Mouse (Mus musculus) liver, postnatal 0 days (tissue): ENCODE measurements at regions not wholly inside any gene's neighbourhood (a gene's known extent, or its start where the extent isn't known, plus 50 kb on each side); places are given as distances from the start of the nearest gene placed in this dataset.

Experiments used
- ATAC-seq: fragments of 200-750 bp; cut with Nextera tagmentation; 2 replicates; pipeline ENCODE4 v1.8.0; 2017; ENCODE audit warnings: mild to moderate bottlenecking, moderate library complexity
- DNase-seq: peaks from one replicate; pipeline ENCODE4 v3.0.0-alpha.2; 2016
- H3K27ac ChIP-seq: fragments of 300-500 bp; sonication (generic); 2 replicates; pipeline ENCODE4 v1.5.1; 2014; ENCODE audit warnings: antibody characterized with exemption, moderate library complexity, mild to moderate bottlenecking, low read depth
- H3K27me3 ChIP-seq: fragments of 300-500 bp; sonication (generic); 2 replicates; pipeline ENCODE4 v1.6.1; 2014; ENCODE audit warnings: low read length, control low read depth, mixed read lengths; ENCODE audit not compliant: insufficient read depth
- H3K36me3 ChIP-seq: fragments of 300-500 bp; sonication (generic); replicated peaks from 2 replicates; pipeline ENCODE4 v1.6.1; 2014; ENCODE audit warnings: mild to moderate bottlenecking, control low read depth, low read length, moderate library complexity, mixed read lengths; ENCODE audit not compliant: insufficient read depth
- H3K4me1 ChIP-seq: fragments of 300-500 bp; sonication (generic); 2 replicates; pipeline ENCODE4 v1.6.1; 2014; ENCODE audit warnings: antibody characterized with exemption, mild to moderate bottlenecking, control low read depth; ENCODE audit not compliant: insufficient read depth
- H3K4me2 ChIP-seq: fragments of 300-500 bp; sonication (generic); 2 replicates; pipeline ENCODE4 v1.6.1; 2014; ENCODE audit warnings: low read depth, mild to moderate bottlenecking, low read length, moderate library complexity, mixed read lengths
- H3K4me3 ChIP-seq: fragments of 300-500 bp; sonication (generic); 2 replicates; pipeline ENCODE4 v1.5.1; 2014; ENCODE audit warnings: low read depth, low read length
- H3K9ac ChIP-seq: fragments of 300-500 bp; sonication (generic); replicated peaks from 2 replicates; pipeline ENCODE4 v1.6.1; 2014; ENCODE audit warnings: mild to moderate bottlenecking, moderate library complexity
- H3K9me3 ChIP-seq: fragments of 300-500 bp; sonication (generic); 2 replicates; pipeline ENCODE4 v1.6.1; 2016; ENCODE audit warnings: mild to moderate bottlenecking, control low read depth, low read length, mixed read lengths
- CTCF ChIP-seq: sonication (generic); IDR thresholded peaks from 2 replicates; pipeline ENCODE4 v1.5.1; 2016; ENCODE audit warnings: antibody characterized with exemption, low read depth
- EP300 ChIP-seq: IDR thresholded peaks from 2 replicates; pipeline ENCODE4 v1.6.1; 2016; ENCODE audit warnings: antibody characterized with exemption, low read depth, mild to moderate bottlenecking
- WGBS: fragments of 180-500 bp; shearing (Covaris S2); extraction: QIAGEN DNeasy Blood & Tissue Kit; methylation state at CpG from one replicate; pipeline ENCODE4 v1.1.7; 2014; ENCODE audit not compliant: insufficient replicate concordance; 5-methylcytosine and 5-hydroxymethylcytosine counted together

DNA sequence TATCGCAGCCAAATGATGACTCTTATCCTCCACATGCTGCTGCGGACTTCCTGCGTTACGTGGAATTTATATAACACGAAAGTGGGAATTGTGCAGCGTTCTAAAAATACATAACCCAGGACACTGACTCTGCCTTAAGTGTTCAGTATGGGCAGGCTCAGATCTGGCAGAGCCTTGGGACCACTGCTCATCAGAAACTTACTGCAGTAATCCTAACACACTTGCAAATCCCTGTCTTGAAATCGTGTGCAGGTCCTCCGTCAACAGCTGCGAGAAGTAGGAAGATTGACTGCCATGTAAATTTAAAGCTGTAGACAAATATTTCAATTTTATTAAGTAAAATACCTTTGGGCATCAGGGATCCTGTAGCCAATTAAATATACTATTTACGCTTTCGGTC is 692.0 kb downstream of the Rapgef2 start:
- no peak for TF ChIP-seq CTCF
- no peak for TF ChIP-seq EP300
- no peaks in the 10 kb centered on the region for H3K9me3 ChIP-seq

DNA sequence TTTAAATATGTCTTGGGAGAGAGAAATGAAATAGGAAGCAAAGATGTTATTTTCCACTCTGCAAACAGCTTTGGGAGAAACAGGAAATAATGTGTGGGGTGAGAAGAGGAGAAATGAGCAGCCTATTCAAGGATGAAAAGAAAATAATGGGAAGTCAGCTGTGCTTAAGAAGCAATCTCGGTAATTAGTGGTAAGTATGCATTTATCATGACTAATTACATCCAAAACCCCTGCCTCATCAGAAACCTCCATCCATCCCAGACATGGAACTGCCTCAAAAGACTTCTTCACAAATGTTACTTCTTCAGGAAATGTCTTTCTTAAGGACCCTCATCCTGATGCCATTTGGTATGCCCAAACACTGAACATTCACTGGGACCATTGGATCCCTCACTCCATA is 699.7 kb downstream of the Rapgef2 start:
- no peak for DNase-seq

More for the DNA sequence above, 692.0 kb downstream of the Rapgef2 start:
- Histone ChIP-seq H3K4me2 (no peak overlapping the region), H3K4me3 (no peak overlapping the region), H3K27me3 (no peaks in the 10 kb centered on the region), H3K36me3 (no peaks in the 10 kb centered on the region), H3K27ac (no peak overlapping the region), H3K4me1 (no peaks in the 10 kb centered on the region), H3K9ac (no peak overlapping the region)
- no peak for ATAC-seq
- no peak for DNase-seq
- WGBS: 82% methylated on average over 11 of the region's 11 CpGs

DNA sequence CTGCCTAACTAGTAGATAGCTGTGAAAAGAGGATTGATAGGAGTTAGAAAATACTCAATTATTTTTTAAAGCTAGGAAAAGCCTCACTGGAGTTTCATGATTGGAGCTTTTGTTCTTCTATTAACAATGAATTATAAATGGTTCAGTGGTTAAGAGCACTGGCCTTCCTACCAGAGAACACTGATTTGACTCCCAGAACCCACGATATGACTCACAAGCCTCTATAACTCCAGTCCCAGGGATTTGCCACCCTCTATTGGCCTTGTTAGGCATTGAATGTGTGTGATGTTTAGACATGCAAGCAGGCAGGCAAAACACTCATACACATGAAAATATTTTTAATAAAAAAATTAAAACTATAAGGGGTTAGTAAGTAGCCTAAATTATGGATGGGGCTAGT is 704.4 kb downstream of the Rapgef2 start:
- DNase-seq: no peak
- Histone ChIP-seq H3K4me3 (no peak overlapping the region), H3K9ac (no peak overlapping the region), H3K27me3 (no peaks in the 10 kb centered on the region), H3K4me1 (no peaks in the 10 kb centered on the region), H3K4me2 (no peak overlapping the region), H3K9me3 (no peaks in the 10 kb centered on the region), H3K36me3 (no peaks in the 10 kb centered on the region), H3K27ac (no peak overlapping the region)
- ATAC-seq: no peak
- 40% methylated on average over 1 of the region's 1 CpGs for WGBS
- no peak for TF ChIP-seq EP300
- TF ChIP-seq CTCF: no peak

More for the DNA sequence above, 699.7 kb downstream of the Rapgef2 start:
- Histone ChIP-seq H3K9ac (no peak overlapping the region), H3K36me3 (no peaks in the 10 kb centered on the region), H3K27ac (no peak overlapping the region), H3K4me1 (no peaks in the 10 kb centered on the region), H3K4me3 (no peak overlapping the region), H3K4me2 (no peak overlapping the region), H3K9me3 (no peaks in the 10 kb centered on the region), H3K27me3 (no peaks in the 10 kb centered on the region)
- WGBS: 77% methylated on average over 1 of the region's 1 CpGs
- no peak for ATAC-seq
- TF ChIP-seq EP300: no peak
- TF ChIP-seq CTCF: no peak

DNA sequence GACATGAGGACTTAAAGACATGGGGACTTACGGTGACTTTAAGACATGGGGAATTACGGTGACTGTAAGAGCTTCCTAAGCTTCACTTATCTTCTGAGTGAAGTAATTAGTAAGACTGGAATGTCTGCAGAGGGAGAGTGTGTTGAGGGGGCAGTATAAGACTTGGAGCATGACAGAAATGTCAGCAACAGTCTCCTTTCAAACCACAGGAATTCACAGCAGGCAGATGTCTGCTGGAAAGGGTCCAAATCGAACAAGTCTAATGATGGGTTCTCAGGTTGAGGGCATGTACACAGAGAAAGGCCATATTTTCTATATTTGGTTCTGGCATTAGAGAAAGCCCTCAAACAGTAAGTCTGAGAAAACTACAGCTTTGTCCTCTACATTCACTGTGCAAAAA is 705.2 kb downstream of the Rapgef2 start:
- TF ChIP-seq EP300: no peak
- no peak for TF ChIP-seq CTCF
- Histone ChIP-seq H3K27ac (no peak overlapping the region), H3K4me3 (no peak overlapping the region), H3K4me2 (no peak overlapping the region), H3K36me3 (no peaks in the 10 kb centered on the region), H3K9me3 (no peaks in the 10 kb centered on the region), H3K9ac (no peak overlapping the region), H3K27me3 (no peaks in the 10 kb centered on the region), H3K4me1 (no peaks in the 10 kb centered on the region)
- WGBS: 64% methylated on average over 3 of the region's 3 CpGs
- ATAC-seq: no peak
- DNase-seq: no peak

DNA sequence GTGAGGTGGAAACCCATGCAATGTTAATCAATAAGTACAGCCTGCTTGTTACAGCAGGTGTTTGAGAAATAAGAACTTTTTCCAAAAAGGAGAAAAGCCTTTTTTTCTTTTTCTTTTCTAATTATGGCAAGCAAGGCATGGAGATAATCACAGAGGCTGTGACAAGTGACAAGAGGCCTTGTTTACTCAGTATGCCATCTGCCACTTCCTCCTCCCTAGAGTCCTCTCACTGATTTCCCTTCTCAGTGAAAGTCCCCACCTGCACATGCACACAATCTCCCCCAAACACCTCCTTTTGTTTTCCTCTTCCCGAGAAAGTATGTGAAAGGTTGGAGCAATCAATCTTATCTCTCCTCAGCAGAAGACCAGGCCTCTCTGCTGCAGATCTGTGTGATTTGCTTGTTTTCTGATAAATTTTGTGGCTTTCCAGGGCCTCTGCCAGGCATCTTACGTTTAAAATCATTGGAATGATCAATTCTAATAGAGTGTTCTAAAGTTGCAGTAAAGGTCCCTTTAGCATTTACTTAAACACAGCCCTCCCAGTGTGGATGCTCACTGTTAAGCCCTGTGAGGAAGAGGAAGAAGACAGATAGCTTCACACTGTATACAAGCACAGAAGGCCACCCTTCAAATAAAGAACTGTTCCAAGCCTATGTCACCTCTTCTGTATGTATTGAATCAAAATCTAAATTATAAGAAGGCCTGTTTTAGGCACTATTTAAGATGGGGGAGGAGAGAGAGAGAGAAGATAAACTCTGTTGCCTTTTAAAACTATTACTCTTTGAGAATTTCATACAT is 710.5 kb downstream of the Rapgef2 start:
- Histone ChIP-seq H3K9me3 (no peaks in the 10 kb centered on the region), H3K27ac (no peak overlapping the region), H3K27me3 (no peaks in the 10 kb centered on the region), H3K36me3 (no peaks in the 10 kb centered on the region), H3K9ac (no peak overlapping the region), H3K4me2 (no peak overlapping the region), H3K4me3 (no peak overlapping the region), H3K4me1 (no peaks in the 10 kb centered on the region)
- TF ChIP-seq CTCF (no peak), EP300 (no peak)
- ATAC-seq: no peak
- no peak for DNase-seq
- 11% methylated on average over 2 of the region's 2 CpGs for WGBS

DNA sequence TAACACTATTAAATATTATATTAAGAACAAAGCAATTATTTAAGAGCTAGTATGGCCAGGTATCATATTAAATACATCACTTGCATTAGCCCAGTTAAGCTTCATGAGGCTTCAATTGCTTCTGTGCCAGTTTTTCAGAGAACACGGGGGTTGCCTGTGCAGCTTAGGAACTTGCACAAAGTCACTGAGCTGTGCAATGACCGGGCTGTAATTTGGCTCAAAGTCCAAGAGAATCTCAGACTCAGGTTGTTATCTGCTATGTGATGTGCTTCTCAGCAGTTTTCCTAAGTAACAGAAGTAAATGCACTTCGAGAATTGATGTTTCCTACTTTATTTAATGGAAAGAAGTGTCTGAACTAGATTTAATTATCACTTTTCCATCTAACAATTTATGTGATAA is 711.5 kb downstream of the Rapgef2 start:
- WGBS: 66% methylated on average over 3 of the region's 3 CpGs
- H3K9ac ChIP-seq: no peak overlapping the region
- ATAC-seq (no peak), DNase-seq (no peak)
- H3K36me3 ChIP-seq: no peaks in the 10 kb centered on the region
- no peaks in the 10 kb centered on the region for H3K4me1 ChIP-seq
- H3K27ac ChIP-seq: no peak overlapping the region
- H3K9me3 ChIP-seq: no peaks in the 10 kb centered on the region
- no peaks in the 10 kb centered on the region for H3K27me3 ChIP-seq
- TF ChIP-seq EP300 (no peak), CTCF (no peak)
- no peak overlapping the region for H3K4me3 ChIP-seq
- H3K4me2 ChIP-seq: no peak overlapping the region
